Comparison of ENCODE assay signal across 16 mouse cellular contexts in the genomic region with DNA sequence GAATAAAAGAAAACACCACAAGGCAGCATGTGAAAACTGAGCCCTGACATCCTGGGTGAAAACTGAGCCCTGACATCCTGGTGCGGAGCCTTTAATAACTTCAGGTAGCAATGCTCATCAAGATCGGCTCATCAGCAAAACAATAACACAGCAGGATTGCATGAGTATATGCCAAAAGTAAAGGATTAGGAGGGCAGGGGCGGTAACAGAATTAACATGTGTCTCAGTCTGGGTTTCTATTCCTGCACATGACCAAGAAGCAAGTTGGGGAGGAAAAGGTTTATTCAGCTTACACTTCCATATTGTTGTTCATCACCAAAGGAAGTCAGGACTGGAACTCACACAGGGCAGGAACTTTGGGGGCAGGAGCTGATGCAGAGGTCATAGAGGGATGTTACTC.
"Had no signal": no experiment of that assay in that cellular context is flagged by ENCODE, and none has a peak within 500 bp of the region (broad histone marks: within the 10 kb centered on the region; RNA-seq: fewer than 3 reads in every experiment).

No protein-coding gene starts in this region.

- H3K4me2 ChIP-seq: neural tube, embryonic 12.5 days; neural tube, embryonic 13.5 days; neural tube, embryonic 15.5 days; stomach, embryonic 15.5 days had no signal

- H3K9ac ChIP-seq: neural tube, embryonic 12.5 days; neural tube, embryonic 13.5 days; neural tube, embryonic 15.5 days; stomach, embryonic 15.5 days had no signal

- DNase-seq: retina, postnatal 1 day; right cerebral cortex, adult 18-20 months; right cerebral cortex, postnatal 25 days; right cerebral cortex, postnatal 4 days; spleen, adult 18-20 months; thymus, adult 18-20 months; thymus, adult 2 months; thymus, postnatal 14 days; thymus, postnatal 25 days; thymus, postnatal 36 days; thymus, postnatal 4 days had no signal

- H3K9me3 ChIP-seq: neural tube, embryonic 12.5 days; neural tube, embryonic 13.5 days; neural tube, embryonic 15.5 days; stomach, embryonic 15.5 days had no signal

- H3K36me3 ChIP-seq: neural tube, embryonic 12.5 days; neural tube, embryonic 13.5 days; neural tube, embryonic 15.5 days; stomach, embryonic 15.5 days had no signal

- H3K4me3 ChIP-seq: neural tube, embryonic 12.5 days; neural tube, embryonic 13.5 days; neural tube, embryonic 15.5 days; stomach, embryonic 15.5 days had no signal

- H3K27ac ChIP-seq: neural tube, embryonic 12.5 days; neural tube, embryonic 13.5 days; neural tube, embryonic 15.5 days; stomach, embryonic 15.5 days; stomach, postnatal 0 days had no signal

- H3K4me1 ChIP-seq: neural tube, embryonic 12.5 days; neural tube, embryonic 13.5 days; stomach, embryonic 15.5 days had no signal

- H3K27me3 ChIP-seq: neural tube, embryonic 12.5 days; neural tube, embryonic 13.5 days; neural tube, embryonic 15.5 days; stomach, embryonic 15.5 days had no signal
